Mouse (Mus musculus): ENCODE measurements around the gene H2-T24.
"Not testable (repeated sequence)": the region's sequence is repeated elsewhere in the genome, so short reads cannot be mapped to it uniquely, and the experiment has no call there.

H2-T24 gene

DNA sequence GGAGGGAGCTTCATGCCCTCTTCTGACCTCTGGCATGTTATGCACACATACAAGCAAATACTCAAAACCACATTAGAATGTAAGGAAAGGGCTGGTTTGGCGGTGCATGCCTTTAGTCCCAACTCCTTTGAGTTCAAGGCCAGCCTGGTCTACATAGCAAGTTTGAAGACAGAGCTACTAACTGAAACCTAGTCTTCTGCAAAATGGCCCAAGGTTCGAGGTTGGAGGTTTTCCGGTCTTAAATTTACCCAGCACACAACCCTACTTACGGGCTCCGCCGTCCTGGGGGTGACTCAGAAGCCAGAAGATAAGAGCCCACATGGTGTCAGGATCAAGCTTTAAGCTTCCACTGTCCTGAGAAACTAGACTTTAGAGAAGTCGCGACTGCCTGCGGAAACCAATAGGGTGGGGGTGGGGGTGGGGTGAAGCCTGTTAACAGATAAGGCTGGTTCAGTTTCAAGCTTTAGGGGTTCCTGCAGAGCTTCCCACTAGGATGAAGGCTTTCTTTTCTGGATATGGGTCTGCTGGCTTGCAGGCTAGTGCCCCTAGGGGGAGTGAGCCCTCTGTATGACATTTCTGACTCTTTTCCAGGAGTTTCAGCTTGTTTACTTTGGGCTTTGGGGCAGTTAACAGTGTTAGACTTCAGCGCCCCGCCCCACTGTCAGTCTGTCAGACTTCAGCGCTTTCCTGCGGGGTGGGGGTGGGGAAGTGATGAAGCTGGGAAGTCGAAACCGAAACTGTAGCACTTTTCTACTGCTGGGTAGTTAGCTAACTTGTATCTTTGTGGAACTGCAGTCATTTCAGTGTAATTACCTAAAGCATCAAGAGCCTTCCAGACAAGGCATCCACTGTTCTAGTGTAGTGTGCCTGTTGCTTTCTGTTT lies at the start of gene H2-T24:
H2-T24 (minus strand) TSS at position 370 of the 883 bp plus-strand sequence.
- no peak for DNase-seq (ENCODE audit: low spot score in 2 of 2)

GRCm38 (mm10) chr17:36060829-36061228 lies 40.5 kb upstream of the H2-T24 start:
- peak; percentile 69 to 84 for DNase-seq (ENCODE audit: low spot score in 2 of 2)

DNA sequence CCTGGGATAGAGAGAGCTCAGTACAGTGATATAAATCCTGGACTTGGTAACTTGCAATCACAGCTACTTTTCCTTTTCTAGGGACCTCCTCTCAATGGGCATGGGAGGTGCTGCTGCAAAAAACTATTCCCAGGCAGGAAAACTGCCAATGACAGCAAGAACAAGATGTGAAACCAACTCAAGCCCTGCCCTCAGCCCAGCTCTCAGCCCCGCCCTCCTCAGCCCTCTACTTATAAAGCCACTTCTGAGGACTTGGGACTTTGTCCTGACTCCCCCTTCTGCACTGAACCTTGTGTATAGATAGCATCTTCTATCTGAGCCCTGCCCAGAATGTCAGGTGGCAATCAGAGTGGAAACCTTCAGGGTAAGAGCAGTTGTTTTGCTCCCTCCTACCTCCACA lies 38.0 kb upstream of the H2-T24 start, which contains the start of gene Gm11127:
Gm11127 (minus strand) TSS at position 10 of the 400 bp plus-strand sequence.
- not testable (repeated sequence) for DNase-seq (ENCODE audit: low spot score in 2 of 2)

GRCm38 (mm10) chr17:36057927-36058326 lies 37.6 kb upstream of the H2-T24 start:
- not testable (repeated sequence) for DNase-seq (ENCODE audit: low spot score in 2 of 2)

GRCm38 (mm10) chr17:36043286-36043685 lies 22.9 kb upstream of the H2-T24 start:
- DNase-seq (ENCODE audit: low spot score in 2 of 2), result no peak

DNA sequence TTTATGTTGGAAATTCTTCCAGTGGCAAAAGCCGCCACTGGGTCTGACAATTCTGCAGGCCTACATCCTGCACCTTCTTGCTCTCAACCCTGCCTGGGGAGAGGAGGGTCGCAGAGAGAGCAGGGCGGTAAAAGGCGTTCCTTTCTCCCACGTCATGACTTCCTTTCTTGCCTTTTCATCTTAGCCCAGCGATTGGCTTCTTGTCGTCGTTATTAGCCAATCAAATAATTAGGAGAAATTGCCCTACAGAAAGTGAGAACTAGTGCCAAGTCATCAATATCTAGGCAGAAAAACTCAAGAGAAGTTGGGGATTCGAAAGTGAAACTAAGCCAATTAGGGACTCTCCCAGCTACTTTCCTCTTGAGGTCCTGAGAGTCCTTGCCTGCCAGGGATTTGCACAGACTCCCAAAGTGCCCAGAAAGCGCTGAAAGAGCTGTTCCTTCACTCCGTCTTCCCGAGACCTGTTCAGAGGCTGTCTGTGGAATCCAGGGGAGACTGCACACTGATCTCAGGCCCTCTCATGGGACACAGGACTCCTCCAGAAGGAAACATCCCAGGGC lies 22.3 kb upstream of the H2-T24 start, which contains the start of the genes H2-T22 and Gm6034:
H2-T22 (minus strand) TSS at position 138 of the 560 bp plus-strand sequence.
Gm6034 (plus strand) TSS at position 352 of the 560 bp plus-strand sequence.
- not testable (repeated sequence) for DNase-seq (ENCODE audit: low spot score in 2 of 2)

DNA sequence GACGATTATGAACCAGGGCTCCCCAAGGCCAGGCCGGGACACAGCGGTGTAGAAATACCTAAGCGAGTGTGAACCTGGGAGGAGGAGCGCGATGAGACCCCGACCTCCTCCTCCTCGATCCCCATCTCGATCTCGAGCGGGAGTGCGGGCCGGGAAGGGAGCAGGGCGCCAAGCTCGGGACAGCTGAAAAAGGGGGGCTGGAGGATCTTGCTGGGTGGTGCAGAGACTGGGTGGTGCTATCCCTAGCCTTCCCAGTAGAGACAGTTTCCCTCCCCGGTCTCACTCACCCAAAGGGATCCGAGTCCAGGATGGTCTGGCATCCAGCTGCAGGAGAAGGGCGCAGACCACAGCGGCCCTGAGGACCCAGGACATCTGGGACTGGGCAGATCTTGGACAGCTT lies 21.7 kb upstream of the H2-T24 start:
- not testable (repeated sequence) for DNase-seq (ENCODE audit: low spot score in 2 of 2)

DNA sequence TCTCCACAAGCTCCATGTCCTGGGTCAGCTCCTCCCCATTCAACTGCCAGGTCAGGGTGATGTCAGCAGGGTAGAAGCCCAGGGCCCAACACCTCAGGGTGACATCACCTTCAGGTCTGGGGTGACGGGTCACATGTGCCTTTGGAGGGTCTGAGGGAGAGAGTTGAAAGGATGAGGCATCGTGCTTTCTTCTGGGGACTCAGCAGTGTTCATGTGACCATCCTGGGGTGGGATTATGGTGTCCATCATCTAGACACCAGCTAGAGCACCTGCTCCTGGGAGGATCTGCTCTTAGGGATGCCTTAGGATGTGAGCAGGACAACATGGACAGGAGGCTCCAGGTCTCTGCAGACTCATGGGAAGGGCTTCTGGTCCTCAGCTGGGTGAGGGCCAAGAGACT lies 20.2 kb upstream of the H2-T24 start:
- not testable (repeated sequence) for DNase-seq (ENCODE audit: low spot score in 2 of 2)

DNA sequence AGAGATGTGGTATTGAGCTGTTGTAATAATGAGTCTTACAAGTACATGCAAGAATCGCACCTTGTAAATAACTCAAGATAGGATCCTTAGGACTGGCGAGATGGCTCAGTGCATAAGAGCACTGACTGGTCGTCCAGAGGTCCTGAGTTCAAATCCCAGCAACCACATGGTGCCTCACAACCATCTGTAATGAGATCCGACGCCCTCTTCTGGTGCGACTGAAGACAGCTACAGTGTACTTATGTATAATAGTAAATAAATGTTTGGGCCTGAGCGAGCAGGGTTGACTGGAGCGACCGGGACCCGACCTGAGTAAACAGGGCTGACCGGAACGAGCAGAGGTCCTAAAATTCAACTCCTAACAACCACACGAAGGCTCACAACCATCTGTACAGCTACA lies 15.8 kb upstream of the H2-T24 start:
- not testable (repeated sequence) for DNase-seq (ENCODE audit: low spot score in 2 of 2)

DNA sequence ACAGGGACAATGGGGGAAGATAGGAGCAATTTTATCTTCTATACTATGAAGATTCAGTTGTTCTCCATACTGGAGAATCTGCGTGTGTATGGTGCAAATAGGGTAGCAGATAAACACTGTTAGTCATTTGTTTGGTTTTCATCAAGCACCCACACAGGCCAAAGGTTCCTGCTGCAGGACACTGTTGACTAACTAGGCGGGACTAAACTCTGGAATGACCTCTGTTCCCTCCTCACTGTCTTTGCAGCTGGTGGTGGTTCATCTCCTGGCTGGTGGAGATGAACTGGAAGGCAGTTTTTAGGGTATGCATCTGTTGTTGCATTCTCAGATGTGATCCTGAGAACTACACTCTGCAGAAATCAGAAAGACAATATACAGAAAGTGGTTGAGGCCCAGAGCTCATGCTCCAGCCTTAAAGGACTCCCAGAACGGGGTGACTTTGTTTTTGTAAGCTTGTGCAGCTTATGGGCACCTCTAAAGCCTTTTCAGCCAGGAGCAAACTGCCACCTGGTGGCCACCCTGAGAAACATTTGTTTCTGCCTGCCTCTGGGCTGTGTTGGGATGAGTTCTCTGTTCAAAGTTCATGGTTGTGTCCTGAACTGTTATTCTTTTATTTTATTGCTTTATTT lies 14.8 kb upstream of the H2-T24 start:
- not testable (repeated sequence) for DNase-seq (ENCODE audit: low spot score in 2 of 2)

- DNase-seq (ENCODE audit: low spot score in 2 of 2), result not testable (repeated sequence)
Observed at GRCm38 (mm10) chr17:36034524-36034923, 14.2 kb upstream of the H2-T24 start.

DNA sequence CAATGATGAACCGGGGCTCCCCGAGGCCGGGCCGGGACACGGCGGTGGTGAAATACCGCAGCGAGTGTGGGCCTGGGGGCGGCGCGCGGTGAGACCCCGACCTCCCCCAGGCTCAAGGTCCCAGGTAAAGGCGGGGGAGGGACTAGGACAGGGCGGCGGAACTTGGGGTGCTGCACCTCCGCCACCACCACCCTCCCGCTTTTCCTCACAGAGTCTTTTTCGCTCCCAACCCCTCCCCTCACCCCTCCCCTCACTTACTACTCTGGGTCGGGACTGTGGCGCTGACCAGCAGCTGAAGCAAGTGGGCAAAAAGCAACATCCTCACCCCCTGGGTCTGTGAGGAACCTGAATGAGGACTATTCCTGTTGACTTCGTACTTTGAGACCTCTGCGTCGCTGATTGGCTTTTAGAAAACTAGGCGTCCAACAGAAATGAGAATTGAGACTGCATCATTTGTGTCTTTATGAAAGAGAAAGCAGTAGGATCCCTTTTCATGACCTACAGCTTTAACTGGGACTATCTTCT lies 12.1 kb upstream of the H2-T24 start, which contains the start of gene H2-T23:
H2-T23 (minus strand) TSS at position 505 of the 525 bp plus-strand sequence.
- DNase-seq (ENCODE audit: low spot score in 2 of 2), result not testable (repeated sequence)

DNA sequence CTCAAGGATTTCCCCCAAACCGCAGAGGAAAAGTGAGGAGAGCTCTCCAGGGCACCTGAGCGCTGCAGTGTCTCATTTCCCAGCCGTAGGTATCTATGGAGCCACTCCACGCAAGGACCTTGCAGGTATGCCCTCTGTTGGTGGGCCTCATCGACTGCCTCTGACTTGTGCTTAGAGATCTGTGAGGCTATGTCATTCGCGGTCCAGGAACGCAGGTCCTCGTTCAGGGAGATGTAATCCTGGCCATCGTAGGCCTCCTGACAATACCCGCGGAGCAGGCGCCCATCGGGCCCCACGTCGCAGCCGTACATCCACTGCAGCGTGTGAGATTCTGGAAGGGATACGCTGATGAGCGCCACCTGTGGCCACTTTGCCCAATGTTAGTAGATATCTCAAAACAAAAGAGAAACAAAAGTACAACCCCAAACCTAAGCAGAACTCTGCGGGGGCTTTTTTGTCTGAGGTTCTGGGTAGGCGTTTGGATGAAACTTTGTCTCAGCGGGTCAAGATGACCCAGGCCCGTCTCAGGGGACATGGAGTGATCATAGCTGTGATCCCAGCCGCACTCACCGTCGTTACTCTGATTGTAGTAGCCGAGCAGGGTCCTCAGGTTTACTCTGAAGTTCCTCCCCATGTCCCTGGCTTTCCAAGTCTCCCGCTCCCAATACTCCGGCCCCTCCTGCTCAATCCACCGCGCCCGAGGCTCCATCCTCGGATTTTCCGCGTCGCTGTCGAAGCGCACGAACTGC lies 11.4 kb upstream of the H2-T24 start:
- DNase-seq (ENCODE audit: low spot score in 2 of 2), result not testable (repeated sequence)

- not testable (repeated sequence) for DNase-seq (ENCODE audit: low spot score in 2 of 2)
Observed at GRCm38 (mm10) chr17:36030703-36031582, 10.6 kb upstream of the H2-T24 start.

DNA sequence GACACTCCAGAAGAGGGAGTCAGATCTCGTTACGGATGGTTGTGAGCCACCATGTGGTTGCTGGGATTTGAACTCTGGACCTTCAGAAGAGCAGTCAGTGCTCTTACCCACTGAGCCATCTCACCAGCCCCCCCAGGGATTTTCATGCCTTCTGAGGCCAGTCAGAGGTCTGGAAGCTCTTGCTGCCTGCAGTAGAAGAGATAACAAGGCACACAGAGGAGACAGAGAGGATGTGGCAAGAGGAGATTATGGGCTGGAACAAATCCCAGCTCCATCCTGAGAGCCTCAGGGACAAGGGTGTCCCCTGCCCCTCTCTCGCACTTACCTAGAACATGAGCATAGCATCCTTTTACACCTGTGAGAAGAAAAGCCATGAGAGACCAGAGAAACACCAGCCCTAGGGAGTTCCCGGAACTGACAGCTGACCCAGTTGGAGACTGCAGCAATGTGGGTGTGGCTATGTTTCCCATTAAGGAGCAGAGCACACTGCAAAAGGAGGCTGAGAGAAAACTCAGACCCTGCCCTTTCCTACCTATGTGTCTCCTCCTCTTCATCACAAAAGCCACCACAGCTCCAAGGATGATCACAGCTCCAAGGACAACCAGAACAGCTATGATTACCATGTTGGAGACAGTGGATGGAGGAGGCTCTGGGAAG lies 9.8 kb upstream of the H2-T24 start:
- not testable (repeated sequence) for DNase-seq (ENCODE audit: low spot score in 2 of 2)

GRCm38 (mm10) chr17:36028879-36029619 lies 8.7 kb upstream of the H2-T24 start:
- no peak for DNase-seq (ENCODE audit: low spot score in 2 of 2)

- DNase-seq (ENCODE audit: low spot score in 2 of 2), result no peak
Observed at GRCm38 (mm10) chr17:36027663-36028062, 7.3 kb upstream of the H2-T24 start.

DNA sequence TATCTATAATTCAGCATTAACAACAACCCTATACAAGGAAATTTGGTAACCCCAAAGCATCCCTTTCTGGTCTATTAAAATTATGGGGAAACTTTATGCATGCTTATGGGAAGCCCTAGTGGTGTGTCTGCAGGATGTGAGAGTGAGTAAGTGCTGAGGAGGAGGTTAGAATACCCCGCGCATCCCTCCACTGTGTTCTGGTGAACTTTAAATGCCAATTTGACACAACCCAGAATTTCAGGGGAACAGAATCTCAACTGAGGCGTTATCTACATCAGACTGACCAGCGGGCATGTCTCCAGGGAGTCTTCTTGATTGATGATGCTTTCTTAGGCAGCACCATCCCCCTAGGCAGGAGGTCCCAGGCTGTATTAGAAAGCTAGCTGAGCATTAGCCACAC lies 5.5 kb upstream of the H2-T24 start:
- no peak for DNase-seq (ENCODE audit: low spot score in 2 of 2)

- DNase-seq (ENCODE audit: low spot score in 2 of 2), result no peak
Observed at GRCm38 (mm10) chr17:36025197-36025596, 4.8 kb upstream of the H2-T24 start.
